ENCODE assay signal across 19 mouse cellular contexts in the genomic region with DNA sequence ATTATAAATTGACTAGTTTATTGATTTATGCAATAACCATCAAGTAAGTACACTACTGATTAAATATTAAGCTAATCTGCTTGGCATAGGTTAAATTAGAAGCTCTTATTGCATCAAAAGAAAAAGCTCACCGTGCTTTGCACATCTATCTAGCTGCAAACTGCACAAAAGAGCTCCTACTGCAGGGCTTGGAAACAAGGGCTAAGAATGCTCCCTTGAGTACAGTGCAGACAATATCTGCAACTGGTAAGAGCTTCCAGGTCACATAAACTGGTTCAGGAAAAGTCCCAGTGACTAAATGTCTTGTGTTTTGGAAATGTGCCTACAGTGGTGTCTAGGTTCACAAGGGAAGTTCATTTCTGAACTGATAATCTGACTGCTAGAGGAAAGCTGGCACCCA. TPM values are rescaled to one million over a fixed set of nuclear protein-coding genes. Genes with fewer than 3 reads are reported as not detected.
DNase-seq lines count a peak whose midpoint lies in the region; ATAC-seq lines count a peak whose summit lies in the region.
"Had no signal": no experiment of that assay in that cellular context is flagged by ENCODE, and none has a peak within 500 bp of the region (broad histone marks: within the 10 kb centered on the region; RNA-seq: fewer than 3 reads in every experiment).

No protein-coding gene starts in this region.

- H3K9me3 ChIP-seq in forebrain, embryonic 14.5 days (replicated peaks; ENCODE audit: control insufficient read depth, low read length): no peaks in the 10 kb centered on the region
- no peaks in the 10 kb centered on the region for H3K9me3 ChIP-seq in forebrain, embryonic 12.5 days
- no peaks in the 10 kb centered on the region for H3K9me3 ChIP-seq in hindbrain, embryonic 15.5 days
- H3K9me3 ChIP-seq in hindbrain, embryonic 12.5 days (replicated peaks): no peaks in the 10 kb centered on the region
- H3K9me3 ChIP-seq in midbrain, embryonic 11.5 days (ENCODE audit: control insufficient read depth, low read length): no peaks in the 10 kb centered on the region
- no peaks in the 10 kb centered on the region for H3K9me3 ChIP-seq in midbrain, embryonic 16.5 days (replicated peaks; ENCODE audit: control insufficient read depth, low read length, poor library complexity, severe bottlenecking)
- H3K9me3 ChIP-seq in neural tube, embryonic 15.5 days (replicated peaks): no peaks in the 10 kb centered on the region
- H3K9me3 ChIP-seq: embryonic facial prominence, embryonic 13.5 days; heart, embryonic 12.5 days; hindbrain, embryonic 10.5 days had no signal

- no peak for DNase-seq in forebrain, embryonic 14.5 days (ENCODE audit: low spot score)
- peak; percentile 57 for DNase-seq in midbrain, embryonic 11.5 days (ENCODE audit: low spot score, missing footprints)
- DNase-seq: adrenal gland, postnatal 10 days; cerebellum, adult 11 months; cerebellum, adult 9-10 months; cerebellum, postnatal 36 days; gastrocnemius, adult 2 months; gastrocnemius, postnatal 25 days had no signal

- H3K4me1 ChIP-seq in forebrain, embryonic 14.5 days (ENCODE audit: control insufficient read depth, insufficient read depth, low read length): no peaks in the 10 kb centered on the region
- H3K4me1 ChIP-seq in forebrain, embryonic 12.5 days: no peaks in the 10 kb centered on the region
- H3K4me1 ChIP-seq in hindbrain, embryonic 15.5 days (replicated peaks): 0 out of 2 replicates have a peak, but pooled peaks cover 2% of the 10 kb centered on the region
- H3K4me1 ChIP-seq in hindbrain, embryonic 12.5 days: no peaks in the 10 kb centered on the region
- no peaks in the 10 kb centered on the region for H3K4me1 ChIP-seq in midbrain, embryonic 11.5 days (ENCODE audit: control insufficient read depth, insufficient read depth, low read length)
- no peaks in the 10 kb centered on the region; the same call in 1 of the 2 replicates for H3K4me1 ChIP-seq in midbrain, embryonic 16.5 days (ENCODE audit: control insufficient read depth, insufficient read depth, low read length)
- H3K4me1 ChIP-seq in neural tube, embryonic 15.5 days: 0 out of 2 replicates have a peak, but pooled peaks cover 10% of the 10 kb centered on the region
- H3K4me1 ChIP-seq: embryonic facial prominence, embryonic 13.5 days; heart, embryonic 12.5 days; hindbrain, embryonic 10.5 days had no signal

- 0 out of 2 replicates have a peak overlapping the region, but pooled peaks have one; percentile 23 for H3K27ac ChIP-seq in forebrain, embryonic 14.5 days (ENCODE audit: low read depth, low read length)
- no peak overlapping the region for H3K27ac ChIP-seq in forebrain, embryonic 12.5 days
- 0 out of 2 replicates have a peak overlapping the region, but pooled peaks have one; percentile 4 for H3K27ac ChIP-seq in hindbrain, embryonic 15.5 days (replicated peaks)
- H3K27ac ChIP-seq in hindbrain, embryonic 12.5 days: no peak overlapping the region
- H3K27ac ChIP-seq in midbrain, embryonic 11.5 days (ENCODE audit: low read depth, low read length): no peak overlapping the region
- H3K27ac ChIP-seq in midbrain, embryonic 16.5 days (ENCODE audit: low read length): no peak overlapping the region
- peak overlapping the region; percentile 29 for H3K27ac ChIP-seq in neural tube, embryonic 15.5 days (replicated peaks)
- H3K27ac ChIP-seq: embryonic facial prominence, embryonic 13.5 days; gastrocnemius, adult 2 months; hindbrain, embryonic 10.5 days had no signal

- no peak overlapping the region for H3K4me3 ChIP-seq in forebrain, embryonic 14.5 days (ENCODE audit: low read depth, low read length)
- no peak overlapping the region for H3K4me3 ChIP-seq in forebrain, embryonic 12.5 days (replicated peaks)
- no peak overlapping the region for H3K4me3 ChIP-seq in hindbrain, embryonic 15.5 days
- H3K4me3 ChIP-seq in hindbrain, embryonic 12.5 days: no peak overlapping the region
- no peak overlapping the region for H3K4me3 ChIP-seq in midbrain, embryonic 11.5 days (ENCODE audit: low read depth, low read length)
- H3K4me3 ChIP-seq in midbrain, embryonic 16.5 days (ENCODE audit: low read depth, low read length): no peak overlapping the region
- H3K4me3 ChIP-seq in neural tube, embryonic 15.5 days (replicated peaks): no peak overlapping the region
- H3K4me3 ChIP-seq: embryonic facial prominence, embryonic 13.5 days; gastrocnemius, adult 2 months; heart, embryonic 12.5 days; hindbrain, embryonic 10.5 days had no signal

- ATAC-seq in forebrain, embryonic 14.5 days: no peak
- no peak for ATAC-seq in forebrain, embryonic 12.5 days (ENCODE audit: low FRiP score)
- ATAC-seq in hindbrain, embryonic 15.5 days (ENCODE audit: low FRiP score, low read depth): no peak
- ATAC-seq in hindbrain, embryonic 12.5 days (ENCODE audit: low FRiP score): no peak
- no peak for ATAC-seq in midbrain, embryonic 11.5 days (ENCODE audit: low FRiP score)
- ATAC-seq in midbrain, embryonic 16.5 days: no peak
- ATAC-seq in neural tube, embryonic 15.5 days (ENCODE audit: low FRiP score): no peak
- ATAC-seq: inflammation-experienced regulatory T-cells, adult 6 months had no signal

- no peak overlapping the region for H3K4me2 ChIP-seq in forebrain, embryonic 14.5 days (ENCODE audit: low read length)
- H3K4me2 ChIP-seq in forebrain, embryonic 12.5 days: no peak overlapping the region
- H3K4me2 ChIP-seq in hindbrain, embryonic 15.5 days: no peak overlapping the region
- H3K4me2 ChIP-seq in hindbrain, embryonic 12.5 days (replicated peaks): no peak overlapping the region
- H3K4me2 ChIP-seq in midbrain, embryonic 11.5 days: no peak overlapping the region
- no peak overlapping the region for H3K4me2 ChIP-seq in midbrain, embryonic 16.5 days (ENCODE audit: low read length)
- H3K4me2 ChIP-seq in neural tube, embryonic 15.5 days: no peak overlapping the region
- H3K4me2 ChIP-seq: embryonic facial prominence, embryonic 13.5 days; heart, embryonic 12.5 days had no signal

- 88% methylated on average over 1 of the region's 1 CpGs for WGBS in forebrain, embryonic 14.5 days
- 90% methylated on average over 1 of the region's 1 CpGs for WGBS in forebrain, embryonic 12.5 days
- WGBS in hindbrain, embryonic 15.5 days: 80% methylated on average over 1 of the region's 1 CpGs
- WGBS in hindbrain, embryonic 12.5 days: 90% methylated on average over 1 of the region's 1 CpGs
- WGBS in midbrain, embryonic 11.5 days: 97% methylated on average over 1 of the region's 1 CpGs
- WGBS in midbrain, embryonic 16.5 days: 79% methylated on average over 1 of the region's 1 CpGs
- WGBS in neural tube, embryonic 15.5 days: 49% methylated on average over 1 of the region's 1 CpGs

- H3K27me3 ChIP-seq in forebrain, embryonic 14.5 days (replicated peaks; ENCODE audit: control insufficient read depth, insufficient read depth, low read length): no peaks in the 10 kb centered on the region
- no peaks in the 10 kb centered on the region for H3K27me3 ChIP-seq in forebrain, embryonic 12.5 days
- no peaks in the 10 kb centered on the region for H3K27me3 ChIP-seq in hindbrain, embryonic 15.5 days
- no peaks in the 10 kb centered on the region for H3K27me3 ChIP-seq in hindbrain, embryonic 12.5 days
- H3K27me3 ChIP-seq in midbrain, embryonic 11.5 days (ENCODE audit: control insufficient read depth, insufficient read depth, low read length): no peaks in the 10 kb centered on the region
- no peaks in the 10 kb centered on the region for H3K27me3 ChIP-seq in midbrain, embryonic 16.5 days (ENCODE audit: control insufficient read depth, insufficient read depth, low read depth, low read length)
- H3K27me3 ChIP-seq in neural tube, embryonic 15.5 days (replicated peaks): no peaks in the 10 kb centered on the region
- H3K27me3 ChIP-seq: embryonic facial prominence, embryonic 13.5 days; heart, embryonic 12.5 days had no signal

- H3K9ac ChIP-seq in forebrain, embryonic 14.5 days (ENCODE audit: low read length): no peak overlapping the region
- no peak overlapping the region for H3K9ac ChIP-seq in forebrain, embryonic 12.5 days
- H3K9ac ChIP-seq in hindbrain, embryonic 15.5 days: no peak overlapping the region
- H3K9ac ChIP-seq in hindbrain, embryonic 12.5 days: no peak overlapping the region
- H3K9ac ChIP-seq in midbrain, embryonic 11.5 days (ENCODE audit: low read length): no peak overlapping the region
- H3K9ac ChIP-seq in midbrain, embryonic 16.5 days (ENCODE audit: low read depth, low read length): no peak overlapping the region
- no peak overlapping the region for H3K9ac ChIP-seq in neural tube, embryonic 15.5 days (replicated peaks)
- H3K9ac ChIP-seq: embryonic facial prominence, embryonic 13.5 days; heart, embryonic 12.5 days had no signal

- H3K36me3 ChIP-seq in forebrain, embryonic 14.5 days (ENCODE audit: control insufficient read depth, insufficient read depth, low read length): 0 out of 2 replicates have a peak, but pooled peaks cover 10% of the 10 kb centered on the region
- 0 out of 2 replicates have a peak, but pooled peaks cover 6% of the 10 kb centered on the region for H3K36me3 ChIP-seq in forebrain, embryonic 12.5 days (replicated peaks)
- H3K36me3 ChIP-seq in hindbrain, embryonic 15.5 days: peaks cover 3% of the 10 kb centered on the region; the same call in 1 of the 2 replicates
- peaks cover 5% of the 10 kb centered on the region; the same call in 1 of the 2 replicates for H3K36me3 ChIP-seq in hindbrain, embryonic 12.5 days
- H3K36me3 ChIP-seq in midbrain, embryonic 11.5 days (ENCODE audit: control insufficient read depth, insufficient read depth, low read length): peaks cover 3% of the 10 kb centered on the region; the same call in 1 of the 2 replicates
- H3K36me3 ChIP-seq in midbrain, embryonic 16.5 days (ENCODE audit: control insufficient read depth, insufficient read depth, low read length): no peaks in the 10 kb centered on the region
- no peaks in the 10 kb centered on the region for H3K36me3 ChIP-seq in neural tube, embryonic 15.5 days

RNA-seq across cellular contexts. Expression of gene Npff, which starts 37.7 kb away (rescaled TPM):
- 1.3 and 1.4 TPM in 2 replicates for polyA plus RNA-seq in forebrain, embryonic 14.5 days (2014; fragmentation: Nextera tagmentation; extraction: Ambion mirVana)
- polyA plus RNA-seq in forebrain, embryonic 12.5 days (2016; fragmentation: Nextera tagmentation; extraction: Ambion mirVana): 2.7 and 2.9 TPM in 2 replicates
- polyA plus RNA-seq in hindbrain, embryonic 15.5 days (2015; fragmentation: Nextera tagmentation; extraction: Ambion mirVana): 4.8 and 5.3 TPM in 2 replicates
- 3.6 and 4.3 TPM in 2 replicates for polyA plus RNA-seq in hindbrain, embryonic 12.5 days (2016; fragmentation: Nextera tagmentation; extraction: Ambion mirVana)
- polyA plus RNA-seq in midbrain, embryonic 11.5 days (2014; fragmentation: Nextera tagmentation; extraction: Ambion mirVana): 0.98 and 1.9 TPM in 2 replicates
- 1.4 and 2.2 TPM in 2 replicates for polyA plus RNA-seq in midbrain, embryonic 16.5 days (2015; fragmentation: Nextera tagmentation; extraction: Ambion mirVana)
- polyA plus RNA-seq in neural tube, embryonic 15.5 days (2015; fragmentation: Nextera tagmentation; extraction: Ambion mirVana): 13.9 and 14.0 TPM in 2 replicates

RNA-seq across cellular contexts. Expression of gene Tarbp2, which starts 44.5 kb away (rescaled TPM):
- 83.9 and 90.7 TPM in 2 replicates for polyA plus RNA-seq in forebrain, embryonic 14.5 days (2014; fragmentation: Nextera tagmentation; extraction: Ambion mirVana)
- polyA plus RNA-seq in forebrain, embryonic 12.5 days (2016; fragmentation: Nextera tagmentation; extraction: Ambion mirVana): 91.9 and 93.5 TPM in 2 replicates
- polyA plus RNA-seq in hindbrain, embryonic 15.5 days (2015; fragmentation: Nextera tagmentation; extraction: Ambion mirVana): 98.0 and 104 TPM in 2 replicates
- polyA plus RNA-seq in hindbrain, embryonic 12.5 days (2016; fragmentation: Nextera tagmentation; extraction: Ambion mirVana): 93.0 and 94.0 TPM in 2 replicates
- 91.2 and 96.6 TPM in 2 replicates for polyA plus RNA-seq in midbrain, embryonic 11.5 days (2014; fragmentation: Nextera tagmentation; extraction: Ambion mirVana)
- polyA plus RNA-seq in midbrain, embryonic 16.5 days (2015; fragmentation: Nextera tagmentation; extraction: Ambion mirVana): 94.1 and 105 TPM in 2 replicates
- 93.7 and 98.4 TPM in 2 replicates for polyA plus RNA-seq in neural tube, embryonic 15.5 days (2015; fragmentation: Nextera tagmentation; extraction: Ambion mirVana)

RNA-seq across cellular contexts. Expression of gene Map3k12, which starts 45.6 kb away (rescaled TPM):
- 28.6 and 36.9 TPM in 2 replicates for polyA plus RNA-seq in forebrain, embryonic 14.5 days (2014; fragmentation: Nextera tagmentation; extraction: Ambion mirVana)
- polyA plus RNA-seq in forebrain, embryonic 12.5 days (2016; fragmentation: Nextera tagmentation; extraction: Ambion mirVana): 39.4 and 40.1 TPM in 2 replicates
- 55.7 and 58.3 TPM in 2 replicates for polyA plus RNA-seq in hindbrain, embryonic 15.5 days (2015; fragmentation: Nextera tagmentation; extraction: Ambion mirVana)
- 45.5 and 46.0 TPM in 2 replicates for polyA plus RNA-seq in hindbrain, embryonic 12.5 days (2016; fragmentation: Nextera tagmentation; extraction: Ambion mirVana)
- 16.4 and 19.7 TPM in 2 replicates for polyA plus RNA-seq in midbrain, embryonic 11.5 days (2014; fragmentation: Nextera tagmentation; extraction: Ambion mirVana)
- polyA plus RNA-seq in midbrain, embryonic 16.5 days (2015; fragmentation: Nextera tagmentation; extraction: Ambion mirVana): 60.5 and 65.5 TPM in 2 replicates
- 49.1 and 57.4 TPM in 2 replicates for polyA plus RNA-seq in neural tube, embryonic 15.5 days (2015; fragmentation: Nextera tagmentation; extraction: Ambion mirVana)

RNA-seq across cellular contexts. Expression of gene Gm10337, which starts 59.0 kb away (rescaled TPM):
- polyA plus RNA-seq in forebrain, embryonic 14.5 days (2014; fragmentation: Nextera tagmentation; extraction: Ambion mirVana): 13.4 TPM in 1 of 2 replicates, not detected in the other
- polyA plus RNA-seq in forebrain, embryonic 12.5 days (2016; fragmentation: Nextera tagmentation; extraction: Ambion mirVana): 3.9 and 7.9 TPM in 2 replicates
- 9.5 and 14.8 TPM in 2 replicates for polyA plus RNA-seq in hindbrain, embryonic 15.5 days (2015; fragmentation: Nextera tagmentation; extraction: Ambion mirVana)
- polyA plus RNA-seq in hindbrain, embryonic 12.5 days (2016; fragmentation: Nextera tagmentation; extraction: Ambion mirVana): 4.3 and 6.6 TPM in 2 replicates
- polyA plus RNA-seq in midbrain, embryonic 11.5 days (2014; fragmentation: Nextera tagmentation; extraction: Ambion mirVana): 6.7 TPM in 1 of 2 replicates, not detected in the other
- polyA plus RNA-seq in midbrain, embryonic 16.5 days (2015; fragmentation: Nextera tagmentation; extraction: Ambion mirVana): 12.6 TPM in 1 of 2 replicates, not detected in the other
- polyA plus RNA-seq in neural tube, embryonic 15.5 days (2015; fragmentation: Nextera tagmentation; extraction: Ambion mirVana): 6.2 and 6.4 TPM in 2 replicates
- polyA plus RNA-seq: brain, embryonic 14.5 days; C2C12; heart, embryonic 12.5 days; inflammation-experienced regulatory T-cells, adult 6 months had no signal

Comparison
In these comparisons a context has a peak if more than half of its experiments do, and no peak if none do; other contexts are left out.
1. H3K27ac ChIP-seq: peak in forebrain, embryonic 14.5 days (single experiment), hindbrain, embryonic 15.5 days (single experiment) and neural tube, embryonic 15.5 days (single experiment); none in forebrain, embryonic 12.5 days (single experiment), hindbrain, embryonic 12.5 days (single experiment), midbrain, embryonic 11.5 days (single experiment) and midbrain, embryonic 16.5 days (single experiment).